Mouse (Mus musculus): ENCODE results near the gene Klc4. TPM values are rescaled to one million over a fixed set of nuclear protein-coding genes. Genes with fewer than 3 reads are reported as not detected.

Gene Klc4
- polyA plus RNA-seq, 1 experiment from 2014 or later, result 23.8 TPM

DNA sequence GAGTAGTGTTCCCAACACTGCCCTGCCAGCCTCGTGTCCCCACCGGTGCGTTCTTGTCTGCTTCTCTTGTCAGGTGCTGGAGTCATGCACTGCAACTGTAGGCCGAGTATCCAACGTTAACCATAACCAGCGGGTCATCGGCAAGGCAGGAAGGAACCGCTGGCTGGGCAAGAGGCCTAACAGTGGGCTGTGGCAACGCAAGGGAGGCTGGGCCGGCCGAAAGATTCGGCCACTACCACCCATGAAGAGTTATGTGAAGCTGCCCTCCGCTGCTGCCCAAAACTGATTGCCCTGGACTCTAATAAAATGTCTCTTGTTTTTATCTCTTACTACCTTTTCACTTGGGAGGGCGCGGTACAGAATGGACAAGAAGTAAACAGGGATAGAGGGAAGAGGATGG is 4.0 kb upstream of the Klc4 start:
- Histone ChIP-seq H3K27ac (replicated peaks; ENCODE audit: low read depth, low read length) (peak overlapping the region; percentile 82), H3K4me1 (ENCODE audit: control insufficient read depth, insufficient read depth, low read length) (peaks cover 18% of the 10 kb centered on the region), H3K4me2 (ENCODE audit: low read depth, severe bottlenecking) (peak overlapping the region; percentile 89), H3K9me3 (ENCODE audit: control insufficient read depth, low read length) (no peaks in the 10 kb centered on the region), H3K9ac (ENCODE audit: low read length) (peak overlapping the region; percentile 81), H3K4me3 (ENCODE audit: low read depth, low read length) (peak overlapping the region; percentile 66), H3K36me3 (ENCODE audit: control insufficient read depth, insufficient read depth, low read length) (peaks cover 18% of the 10 kb centered on the region), H3K27me3 (ENCODE audit: control insufficient read depth, insufficient read depth, low read length) (no peaks in the 10 kb centered on the region)
- ATAC-seq (ENCODE audit: insufficient number of reproducible peaks, low FRiP score, low TSS enrichment, low read depth), result no peak
- 42% methylated on average over 15 of the region's 15 CpGs for WGBS
- peak; percentile 38 for DNase-seq (ENCODE audit: low spot score)

- Histone ChIP-seq H3K4me3 (ENCODE audit: low read depth, low read length) (no peak overlapping the region), H3K4me1 (ENCODE audit: control insufficient read depth, insufficient read depth, low read length) (peaks cover 21% of the 10 kb centered on the region), H3K9ac (ENCODE audit: low read length) (no peak overlapping the region), H3K4me2 (ENCODE audit: low read depth, severe bottlenecking) (no peak overlapping the region), H3K27me3 (ENCODE audit: control insufficient read depth, insufficient read depth, low read length) (no peaks in the 10 kb centered on the region), H3K36me3 (ENCODE audit: control insufficient read depth, insufficient read depth, low read length) (peaks cover 6% of the 10 kb centered on the region; the same call in 1 of the 2 replicates), H3K9me3 (ENCODE audit: control insufficient read depth, low read length) (no peaks in the 10 kb centered on the region), H3K27ac (replicated peaks; ENCODE audit: low read depth, low read length) (no peak overlapping the region)
- 91% methylated on average over 9 of the region's 9 CpGs for WGBS
- DNase-seq (ENCODE audit: low spot score), result no peak
- ATAC-seq (ENCODE audit: insufficient number of reproducible peaks, low FRiP score, low TSS enrichment, low read depth), result no peak
Observed at GRCm38 (mm10) chr17:46648436-46648835, 2.6 kb upstream of the Klc4 start.

GRCm38 (mm10) chr17:46647279-46647678 is 1.5 kb upstream of the Klc4 start:
- DNase-seq (ENCODE audit: low spot score), result no peak
- no peak for ATAC-seq (ENCODE audit: insufficient number of reproducible peaks, low FRiP score, low TSS enrichment, low read depth)
- Histone ChIP-seq H3K27me3 (ENCODE audit: control insufficient read depth, insufficient read depth, low read length) (no peaks in the 10 kb centered on the region), H3K9ac (ENCODE audit: low read length) (no peak overlapping the region), H3K27ac (replicated peaks; ENCODE audit: low read depth, low read length) (no peak overlapping the region), H3K4me2 (ENCODE audit: low read depth, severe bottlenecking) (0 out of 2 replicates have a peak overlapping the region, but pooled peaks have one; percentile 90), H3K4me1 (ENCODE audit: control insufficient read depth, insufficient read depth, low read length) (peaks cover 21% of the 10 kb centered on the region), H3K36me3 (ENCODE audit: control insufficient read depth, insufficient read depth, low read length) (no peaks in the 10 kb centered on the region), H3K9me3 (ENCODE audit: control insufficient read depth, low read length) (no peaks in the 10 kb centered on the region), H3K4me3 (ENCODE audit: low read depth, low read length) (no peak overlapping the region)
- whole genome bisulfite sequencing, result 91% methylated on average over 7 of the region's 7 CpGs

DNA sequence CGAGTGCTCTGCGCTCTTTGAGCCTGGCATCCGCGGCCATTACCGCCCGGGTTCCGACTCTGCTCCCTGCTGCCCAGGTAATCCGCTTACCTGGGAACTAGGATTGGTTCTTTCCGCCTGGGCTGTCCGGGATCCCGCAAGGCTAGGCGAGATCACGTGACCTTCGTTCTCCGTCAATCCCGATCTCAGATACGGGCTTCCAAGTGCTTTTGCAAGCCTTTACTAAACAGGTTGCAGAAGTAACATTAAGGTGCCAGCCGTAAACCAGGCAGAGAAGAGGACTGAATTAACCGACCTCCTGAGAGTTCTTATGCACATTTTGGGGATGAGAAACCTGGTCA is 470 bp upstream of the Klc4 start:
- WGBS, result under 1% methylated on average over 19 of the region's 19 CpGs
- 0 out of 2 replicates have a peak overlapping the region, but pooled peaks have one; percentile 36 for H3K27ac ChIP-seq (replicated peaks; ENCODE audit: low read depth, low read length)
- ATAC-seq (ENCODE audit: insufficient number of reproducible peaks, low FRiP score, low TSS enrichment, low read depth), result no peak; the same call in 1 of the 2 replicates

GRCm38 (mm10) chr17:46644916-46645475 is 826 bp downstream of the Klc4 start:
- Histone ChIP-seq H3K27ac (replicated peaks; ENCODE audit: low read depth, low read length) (no peak overlapping the region), H3K36me3 (ENCODE audit: control insufficient read depth, insufficient read depth, low read length) (no peaks in the 10 kb centered on the region)
- no peak for ATAC-seq (ENCODE audit: insufficient number of reproducible peaks, low FRiP score, low TSS enrichment, low read depth)

More for the DNA sequence above, 470 bp upstream of the Klc4 start:
- Histone ChIP-seq H3K4me1 (ENCODE audit: control insufficient read depth, insufficient read depth, low read length) (peaks cover 14% of the 10 kb centered on the region), H3K9ac (ENCODE audit: low read length) (peak overlapping the region; percentile 70), H3K4me3 (ENCODE audit: low read depth, low read length) (peak overlapping the region; percentile 91), H3K36me3 (ENCODE audit: control insufficient read depth, insufficient read depth, low read length) (no peaks in the 10 kb centered on the region), H3K27me3 (ENCODE audit: control insufficient read depth, insufficient read depth, low read length) (no peaks in the 10 kb centered on the region), H3K4me2 (ENCODE audit: low read depth, severe bottlenecking) (peak overlapping the region; percentile 90), H3K9me3 (ENCODE audit: control insufficient read depth, low read length) (no peaks in the 10 kb centered on the region)
- DNase-seq (ENCODE audit: low spot score), result no peak

DNA sequence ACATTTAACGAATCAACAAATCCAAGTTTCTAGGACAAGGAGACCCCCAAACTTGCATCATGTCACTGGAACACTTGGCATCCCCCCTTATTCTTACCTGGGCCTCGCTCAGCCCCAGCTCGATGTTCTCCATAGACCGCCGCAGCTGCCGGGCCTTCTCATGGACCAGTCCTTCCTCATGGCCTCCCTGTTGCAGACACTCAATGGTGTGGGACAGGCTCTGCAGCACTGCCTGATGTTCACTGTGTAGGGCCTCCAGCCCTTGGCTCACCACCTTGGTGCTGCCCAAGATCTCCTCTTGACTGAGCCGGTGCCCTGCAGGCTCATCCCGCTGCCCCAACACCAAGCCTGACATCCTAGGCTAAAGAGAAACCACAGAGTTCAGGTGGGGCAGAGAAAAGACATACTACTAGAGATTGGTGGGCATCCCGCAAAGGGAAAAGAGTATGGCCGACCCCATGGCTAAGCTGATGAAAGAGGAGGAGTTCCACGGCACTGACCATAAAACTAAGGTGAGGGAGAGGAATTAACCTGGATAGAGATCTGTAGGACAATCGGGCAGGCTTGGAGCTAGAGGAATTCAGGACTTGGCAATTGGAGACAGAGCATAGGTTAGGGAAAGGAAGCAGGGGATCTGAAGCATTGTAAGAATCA is 1.5 kb downstream of the Klc4 start:
- no peak overlapping the region for H3K27ac ChIP-seq (replicated peaks; ENCODE audit: low read depth, low read length)
- WGBS, result 86% methylated on average over 12 of the region's 12 CpGs
- DNase-seq (ENCODE audit: low spot score), result no peak
- no peak overlapping the region for H3K4me3 ChIP-seq (ENCODE audit: low read depth, low read length)
- H3K36me3 ChIP-seq (ENCODE audit: control insufficient read depth, insufficient read depth, low read length), result no peaks in the 10 kb centered on the region
- peaks cover 8% of the 10 kb centered on the region; the same call in 1 of the 2 replicates for H3K4me1 ChIP-seq (ENCODE audit: control insufficient read depth, insufficient read depth, low read length)
- peak overlapping the region; percentile 17; the same call in 1 of the 2 replicates for H3K9ac ChIP-seq (ENCODE audit: low read length)
- H3K9me3 ChIP-seq (ENCODE audit: control insufficient read depth, low read length), result no peaks in the 10 kb centered on the region; the same call in 1 of the 2 replicates
- no peak for ATAC-seq (ENCODE audit: insufficient number of reproducible peaks, low FRiP score, low TSS enrichment, low read depth)
- H3K27me3 ChIP-seq (ENCODE audit: control insufficient read depth, insufficient read depth, low read length), result no peaks in the 10 kb centered on the region
- H3K4me2 ChIP-seq (ENCODE audit: low read depth, severe bottlenecking), result peak overlapping the region; percentile 91; the same call in 1 of the 2 replicates

More at GRCm38 (mm10) chr17:46644916-46645475, 826 bp downstream of the Klc4 start:
- no peak for DNase-seq (ENCODE audit: low spot score)
- Histone ChIP-seq H3K4me1 (ENCODE audit: control insufficient read depth, insufficient read depth, low read length) (peaks cover 11% of the 10 kb centered on the region; the same call in 1 of the 2 replicates), H3K27me3 (ENCODE audit: control insufficient read depth, insufficient read depth, low read length) (no peaks in the 10 kb centered on the region), H3K4me2 (ENCODE audit: low read depth, severe bottlenecking) (peak overlapping the region; percentile 91), H3K9ac (ENCODE audit: low read length) (peak overlapping the region; percentile 61), H3K9me3 (ENCODE audit: control insufficient read depth, low read length) (no peaks in the 10 kb centered on the region; the same call in 1 of the 2 replicates), H3K4me3 (ENCODE audit: low read depth, low read length) (peak overlapping the region; percentile 91)
- WGBS, result 10% methylated on average over 11 of the region's 11 CpGs

GRCm38 (mm10) chr17:46642060-46642459 is 3.8 kb downstream of the Klc4 start:
- no peak overlapping the region for H3K9ac ChIP-seq (ENCODE audit: low read length)
- no peak overlapping the region for H3K4me3 ChIP-seq (ENCODE audit: low read depth, low read length)
- DNase-seq (ENCODE audit: low spot score) (no peak), ATAC-seq (ENCODE audit: insufficient number of reproducible peaks, low FRiP score, low TSS enrichment, low read depth) (no peak)
- H3K4me2 ChIP-seq (ENCODE audit: low read depth, severe bottlenecking), result no peak overlapping the region
- H3K36me3 ChIP-seq (ENCODE audit: control insufficient read depth, insufficient read depth, low read length), result no peaks in the 10 kb centered on the region
- H3K9me3 ChIP-seq (ENCODE audit: control insufficient read depth, low read length), result no peaks in the 10 kb centered on the region; the same call in 1 of the 2 replicates
- peaks cover 7% of the 10 kb centered on the region; the same call in 1 of the 2 replicates for H3K4me1 ChIP-seq (ENCODE audit: control insufficient read depth, insufficient read depth, low read length)
- 89% methylated on average over 17 of the region's 17 CpGs for WGBS
- H3K27ac ChIP-seq (replicated peaks; ENCODE audit: low read depth, low read length), result no peak overlapping the region
- H3K27me3 ChIP-seq (ENCODE audit: control insufficient read depth, insufficient read depth, low read length), result no peaks in the 10 kb centered on the region

DNA sequence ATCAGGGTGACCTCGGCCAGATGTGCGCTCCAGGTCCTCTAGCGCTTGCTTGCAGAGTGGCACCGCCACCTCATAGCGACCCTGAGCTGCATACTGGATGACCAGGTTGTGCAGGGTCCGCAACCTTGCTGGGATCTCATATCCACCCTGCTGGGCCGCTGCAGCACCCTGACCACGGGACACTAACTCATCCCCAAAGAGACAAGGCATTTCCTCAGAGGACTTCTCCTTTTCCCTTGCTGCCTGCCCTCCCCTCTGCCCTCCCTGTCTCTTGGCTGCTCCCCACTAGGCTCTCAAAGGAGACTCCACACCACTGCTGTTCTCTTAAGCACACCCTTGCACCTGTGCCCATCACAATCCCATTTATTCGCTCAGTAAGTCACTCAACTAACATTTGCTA is 5.9 kb downstream of the Klc4 start:
- Histone ChIP-seq H3K27me3 (ENCODE audit: control insufficient read depth, insufficient read depth, low read length) (no peaks in the 10 kb centered on the region), H3K27ac (replicated peaks; ENCODE audit: low read depth, low read length) (no peak overlapping the region), H3K4me2 (ENCODE audit: low read depth, severe bottlenecking) (no peak overlapping the region), H3K36me3 (ENCODE audit: control insufficient read depth, insufficient read depth, low read length) (no peaks in the 10 kb centered on the region), H3K9me3 (ENCODE audit: control insufficient read depth, low read length) (no peaks in the 10 kb centered on the region; the same call in 1 of the 2 replicates), H3K4me1 (ENCODE audit: control insufficient read depth, insufficient read depth, low read length) (peaks cover 3% of the 10 kb centered on the region; the same call in 1 of the 2 replicates), H3K4me3 (ENCODE audit: low read depth, low read length) (no peak overlapping the region), H3K9ac (ENCODE audit: low read length) (no peak overlapping the region)
- DNase-seq (ENCODE audit: low spot score) (no peak), ATAC-seq (ENCODE audit: insufficient number of reproducible peaks, low FRiP score, low TSS enrichment, low read depth) (no peak)
- WGBS, result 82% methylated on average over 9 of the region's 9 CpGs

Data from limb, embryonic 11.5 days (tissue).